Mouse (Mus musculus) gastrocnemius, postnatal 36 days (tissue): ENCODE measurements around the gene Ccdc106. TPM values are rescaled to one million over a fixed set of nuclear protein-coding genes. Genes with fewer than 3 reads are reported as not detected.
A peak's percentile ranks its signal among the peaks of the same experiment; 100 is the strongest.

Experiments used
- DNase-seq, 2 experiments: peaks; one replicate each; pipeline ENCODE4 v3.0.0; 2022
- intact Hi-C: fragments of 180-260 bp; cut with DNase I; formaldehyde crosslinking; loops from one replicate; pipeline ENCODE4 v1.15.1; 2025
- total RNA-seq, 2 experiments: library from RNA; stranded (reverse); gene quantifications; 2 replicates each; pipeline ENCODE4 v1.2.3; 2021

The Ccdc106 gene
- total RNA-seq, 2 experiments from 2014 or later: 0.20 TPM; not detected in 1

DNA sequence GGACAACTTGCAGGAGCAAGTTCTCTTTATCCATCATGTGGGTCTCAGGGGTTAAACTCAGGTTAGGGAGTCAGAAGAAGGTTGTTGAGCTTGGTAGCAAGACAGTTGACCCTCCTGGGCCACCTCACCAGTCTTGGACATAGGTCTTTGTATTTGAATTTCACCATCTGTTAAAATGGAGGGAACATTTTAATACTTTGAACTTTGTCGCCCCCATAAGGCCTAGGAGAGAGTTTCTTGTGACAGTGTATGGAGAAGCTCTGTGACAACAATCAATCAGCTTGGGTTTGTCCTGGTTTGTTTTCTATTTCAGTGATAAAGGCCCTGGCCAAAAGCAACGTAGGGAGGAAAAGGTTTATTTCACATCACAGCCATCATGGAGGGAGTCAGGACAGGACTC is 27.0 kb downstream of the Ccdc106 start:
- intact Hi-C loops: loop anchor here (2.0 kb wide), 1 partner anchor 105 kb away; no protein-coding TSS in a partner anchor
- DNase-seq: no peak

DNA sequence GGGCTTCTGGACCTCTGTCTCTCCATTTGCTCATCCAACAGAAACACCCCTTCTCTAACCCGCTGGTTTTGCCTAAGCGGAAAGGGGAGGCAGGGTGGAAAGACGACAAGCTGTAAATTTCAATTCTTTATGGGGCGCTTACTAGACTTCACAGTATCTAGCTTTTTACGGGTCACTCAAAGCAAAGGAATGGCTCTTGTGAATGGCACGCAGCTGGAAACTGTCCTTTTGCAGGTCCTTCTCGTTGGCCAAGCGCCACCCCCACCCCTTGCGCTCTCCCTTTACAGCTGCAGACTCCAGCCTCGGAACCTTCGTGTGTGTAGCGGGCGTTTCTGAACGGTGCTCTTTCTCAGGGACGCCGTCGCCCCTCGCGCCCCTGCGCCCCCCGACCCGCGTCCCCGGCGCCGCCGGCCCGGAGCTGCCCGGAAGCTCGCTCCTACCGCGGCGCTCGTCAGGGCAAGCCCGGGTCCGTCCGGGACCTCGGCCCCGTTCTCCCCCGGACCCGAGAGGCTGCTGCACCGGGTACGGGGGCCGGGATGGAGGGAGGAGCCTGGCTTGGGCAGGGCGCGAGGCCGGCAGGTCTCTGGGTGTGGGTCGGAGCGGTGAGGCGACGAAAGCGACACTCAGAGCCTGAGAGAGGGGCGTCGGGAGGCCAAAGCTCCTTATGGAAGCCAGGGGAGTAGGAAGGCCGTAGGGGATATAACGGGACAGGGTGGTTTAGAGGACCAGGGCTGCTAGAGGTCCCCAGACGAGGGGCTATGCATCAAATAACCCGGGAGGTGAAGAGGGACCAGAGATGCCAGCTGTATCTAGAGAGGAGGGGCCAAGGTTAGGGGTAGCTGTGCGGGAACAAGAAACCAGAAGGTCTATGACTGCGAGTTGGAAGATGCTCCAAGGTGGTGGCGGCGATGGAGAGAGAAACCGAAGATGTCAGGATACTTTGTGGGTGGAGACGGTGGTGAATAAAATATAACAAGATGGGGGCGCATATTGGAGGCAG is 31.1 kb downstream of the Ccdc106 start, which contains the start of gene Zfp580:
Zfp580 (plus strand) TSS at position 346 of the 1,000 bp plus-strand sequence.
- intact Hi-C loops: loop anchor here (5.0 kb wide), 1 partner anchor 44 kb away; no protein-coding TSS in a partner anchor
- peak; percentile 66 to 79 for DNase-seq

DNA sequence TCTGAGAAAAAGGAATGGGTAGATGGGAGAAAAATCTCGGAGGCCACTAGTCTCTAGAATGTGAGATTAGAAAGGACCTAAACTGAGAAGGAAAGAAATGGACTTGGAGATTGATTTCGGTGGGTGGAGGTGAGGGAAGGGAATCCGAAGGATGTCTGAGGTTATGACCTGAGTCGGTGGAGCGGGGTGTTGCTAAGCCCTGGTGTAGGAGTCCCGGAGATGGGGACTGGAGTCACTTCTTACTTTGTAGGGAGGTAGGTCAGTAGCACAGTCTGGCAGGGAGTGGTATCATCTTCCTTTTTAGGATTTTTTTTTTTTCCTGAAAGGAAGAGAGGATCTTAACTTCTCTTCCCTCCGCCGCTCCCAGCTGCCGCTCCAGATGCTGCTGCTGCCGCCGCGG is 32.1 kb downstream of the Ccdc106 start:
- no peak for DNase-seq
- intact Hi-C loops: loop anchor here (5.0 kb wide), 1 partner anchor 45 kb away; no protein-coding TSS in a partner anchor

DNA sequence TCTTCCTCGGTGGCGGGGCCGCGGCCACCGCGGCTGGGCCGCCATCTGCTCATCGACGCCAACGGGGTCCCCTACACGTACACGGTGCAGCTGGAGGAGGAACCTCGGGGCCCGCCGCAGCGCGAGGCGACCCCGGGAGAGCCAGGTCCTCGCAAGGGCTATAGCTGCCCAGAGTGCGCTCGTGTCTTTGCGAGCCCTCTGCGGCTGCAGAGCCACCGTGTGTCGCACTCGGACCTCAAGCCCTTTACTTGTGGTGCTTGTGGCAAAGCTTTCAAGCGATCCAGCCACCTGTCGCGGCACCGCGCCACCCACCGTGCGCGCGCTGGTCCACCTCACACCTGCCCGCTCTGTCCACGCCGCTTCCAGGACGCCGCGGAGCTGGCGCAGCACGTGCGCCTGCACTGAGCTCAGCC is 32.6 kb downstream of the Ccdc106 start:
- intact Hi-C loops: loop anchor here (5.0 kb wide), 1 partner anchor 46 kb away; no protein-coding TSS in a partner anchor
- no peak for DNase-seq

DNA sequence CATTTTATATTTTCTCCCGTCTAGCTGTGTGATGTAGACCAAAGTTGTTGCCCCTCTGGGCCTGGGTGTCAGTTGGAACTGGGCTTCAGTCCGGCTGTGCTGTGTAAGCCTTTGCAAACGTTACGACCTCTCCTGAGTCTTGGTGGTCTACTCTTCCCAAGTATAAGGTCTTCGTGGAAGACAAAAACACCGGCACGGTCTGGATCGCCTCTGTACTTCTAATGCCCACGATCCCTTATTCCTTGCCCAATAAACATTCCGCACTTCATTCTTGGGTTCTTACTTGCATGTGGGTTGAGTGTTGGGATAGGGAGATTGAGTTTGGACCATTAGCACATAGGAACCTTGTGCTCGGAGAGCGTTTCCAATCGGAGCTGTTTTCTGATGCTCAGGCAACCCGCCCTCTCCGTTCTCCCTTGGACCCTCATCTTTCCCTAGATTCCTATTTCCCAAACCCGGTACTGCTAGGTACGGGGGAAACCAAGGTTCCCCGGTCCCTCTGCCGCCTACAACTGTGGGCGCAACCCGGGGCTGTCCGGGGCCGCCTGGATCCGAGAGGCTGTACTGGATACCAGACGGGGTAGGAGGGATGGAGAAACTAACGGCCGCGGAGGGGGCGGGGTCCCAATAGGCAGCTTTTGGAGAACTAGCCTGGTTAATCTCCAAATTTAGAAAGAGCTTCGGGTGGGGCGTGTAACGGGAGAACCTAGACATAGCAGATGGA is 33.3 kb downstream of the Ccdc106 start:
- intact Hi-C loops: loop anchor here (5.0 kb wide), 1 partner anchor 46 kb away; no protein-coding TSS in a partner anchor
- no peak for DNase-seq

DNA sequence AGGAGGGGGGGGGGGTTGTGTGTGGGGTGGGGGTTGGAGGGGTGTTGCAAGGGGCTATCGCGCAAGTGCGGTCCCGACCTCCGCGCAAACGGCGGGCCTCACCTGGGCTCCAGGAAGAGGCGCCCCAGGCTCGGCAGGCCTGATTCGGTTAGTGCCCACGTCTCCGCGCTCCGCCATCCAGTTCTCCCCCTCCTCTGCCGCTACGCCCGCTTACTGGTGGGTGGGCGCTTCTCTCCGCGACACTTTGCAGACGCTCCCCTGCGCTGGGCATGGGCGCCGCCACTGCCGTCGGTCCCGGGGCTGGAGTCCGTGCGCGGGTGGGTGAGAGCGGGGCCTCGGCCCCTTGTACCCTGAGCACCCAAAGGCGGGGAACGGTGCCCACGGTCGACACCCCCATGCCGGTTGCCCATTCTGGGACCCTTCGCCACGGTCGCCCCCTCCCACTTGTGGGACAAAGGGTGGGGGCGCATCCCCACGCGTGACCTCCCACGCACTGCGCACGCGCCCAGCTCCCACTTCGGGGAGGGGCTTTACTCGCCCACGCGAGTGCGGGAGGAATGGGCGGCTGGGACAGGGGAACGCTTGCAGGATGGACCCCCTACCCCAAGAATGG is 36.4 kb downstream of the Ccdc106 start:
- DNase-seq: no peak
- intact Hi-C loops: no loop called here

DNA sequence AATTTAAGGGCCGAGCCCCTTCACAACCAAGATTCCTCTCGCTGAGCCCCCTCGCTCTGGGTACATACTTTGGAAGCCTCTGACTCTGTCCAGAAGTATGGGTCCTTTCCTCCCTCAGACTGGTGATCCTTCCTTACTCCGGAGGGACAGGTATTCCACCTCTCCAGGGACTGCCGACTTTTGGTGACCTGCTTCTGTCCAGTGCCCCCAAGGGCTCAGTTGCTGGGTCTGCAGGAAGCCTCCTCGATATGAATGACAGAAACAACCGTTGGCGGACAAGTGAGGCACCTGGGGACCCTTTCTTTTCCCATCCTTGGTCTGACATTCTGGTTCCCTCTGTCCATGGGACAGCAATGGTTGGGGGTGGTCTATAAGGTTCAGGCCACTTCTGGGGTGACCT is 37.0 kb downstream of the Ccdc106 start:
- DNase-seq: no peak
- intact Hi-C loops: no loop called here

DNA sequence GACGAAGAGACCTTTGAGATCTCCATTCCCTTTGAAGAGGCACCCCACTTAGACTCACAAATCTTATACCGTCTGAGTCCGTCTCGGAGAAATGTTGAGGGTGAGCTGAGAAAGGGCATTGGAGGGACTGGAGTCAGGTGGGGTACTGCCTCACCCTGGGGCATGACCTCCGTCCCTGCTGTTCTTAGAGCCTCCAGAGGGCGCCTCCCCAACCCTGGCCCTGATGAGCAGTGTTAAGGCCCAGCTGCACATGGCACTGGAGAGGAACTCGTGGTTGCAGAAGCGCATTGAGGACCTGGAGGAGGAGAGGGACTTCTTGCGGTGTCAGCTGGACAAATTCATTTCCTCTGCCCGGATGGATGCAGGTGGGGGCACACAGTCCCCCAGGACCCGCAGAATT is 37.5 kb downstream of the Ccdc106 start:
- intact Hi-C loops: loop anchor here (2.0 kb wide), 1 partner anchor 19 kb away; the partner anchor contains the start of gene Zfp784

DNA sequence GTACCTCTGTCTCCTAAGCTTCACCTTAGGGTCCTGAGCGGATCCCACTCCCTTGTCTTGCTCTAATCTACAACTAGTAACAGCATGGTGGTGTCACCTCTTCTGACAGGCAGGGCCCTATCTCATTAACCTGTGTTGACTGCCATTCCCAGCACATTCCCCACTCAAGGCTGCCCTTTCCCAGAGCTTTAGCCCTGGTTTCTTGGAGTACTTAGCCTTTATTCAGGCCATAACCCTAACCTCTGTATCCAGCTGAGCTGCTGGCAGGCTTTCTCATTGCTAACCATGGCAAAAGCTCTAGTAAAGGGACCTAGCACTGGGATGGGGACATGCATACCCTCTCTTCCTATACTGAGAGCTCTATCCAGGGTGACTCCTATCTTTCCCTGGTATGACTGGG is 38.3 kb downstream of the Ccdc106 start:
- no peak for DNase-seq
- intact Hi-C loops: loop anchor here (2.0 kb wide), 1 partner anchor 20 kb away; the partner anchor contains the start of gene Zfp784

More for the DNA sequence above, 37.5 kb downstream of the Ccdc106 start:
- no peak for DNase-seq

DNA sequence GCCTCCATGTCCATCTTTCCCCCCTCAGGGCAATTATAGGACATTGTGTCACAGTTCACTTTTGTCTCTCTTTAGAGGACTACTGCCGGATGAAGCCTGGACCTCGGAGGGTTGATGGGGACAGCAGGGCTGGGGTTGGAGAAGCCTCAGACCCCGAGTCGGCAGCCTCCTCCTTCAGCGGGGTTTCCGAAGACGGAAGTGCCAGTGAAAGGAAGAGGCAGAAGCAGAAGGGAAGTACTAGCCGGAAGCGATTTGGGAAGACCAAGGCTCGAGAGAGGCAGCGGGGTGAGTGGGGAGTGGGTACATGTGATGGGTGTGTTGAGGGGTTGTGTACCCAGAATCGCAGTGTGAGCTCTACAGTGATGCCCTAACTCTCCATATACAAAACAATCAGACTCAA is 39.1 kb downstream of the Ccdc106 start:
- intact Hi-C loops: loop anchor here (2.0 kb wide), 1 partner anchor 21 kb away; the partner anchor contains the start of gene Zfp784
- DNase-seq: no peak

DNA sequence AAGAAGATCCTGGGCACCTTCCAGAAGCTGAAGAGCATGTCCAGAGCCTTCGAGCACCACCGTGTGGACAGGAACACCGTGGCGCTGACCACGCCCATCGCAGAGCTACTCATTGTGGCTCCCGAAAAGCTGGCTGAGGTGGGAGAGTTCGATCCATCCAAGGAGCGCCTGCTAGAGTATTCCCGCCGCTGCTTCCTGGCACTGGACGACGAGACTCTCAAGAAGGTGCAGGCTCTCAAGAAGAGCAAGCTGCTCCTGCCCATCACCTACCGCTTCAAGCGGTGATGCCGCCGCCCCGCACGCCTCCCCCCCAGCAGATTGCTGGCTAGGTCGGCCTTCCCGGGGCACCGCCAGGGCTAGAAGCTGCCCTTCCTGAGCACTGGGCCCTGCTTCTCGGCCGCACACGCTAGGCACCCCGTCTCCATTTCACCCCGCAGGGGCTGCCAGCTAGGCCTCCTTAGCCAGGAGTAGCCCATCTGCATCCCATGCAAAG is 39.9 kb downstream of the Ccdc106 start:
- intact Hi-C loops: no loop called here
- DNase-seq: peak; percentile 57 to 73

DNA sequence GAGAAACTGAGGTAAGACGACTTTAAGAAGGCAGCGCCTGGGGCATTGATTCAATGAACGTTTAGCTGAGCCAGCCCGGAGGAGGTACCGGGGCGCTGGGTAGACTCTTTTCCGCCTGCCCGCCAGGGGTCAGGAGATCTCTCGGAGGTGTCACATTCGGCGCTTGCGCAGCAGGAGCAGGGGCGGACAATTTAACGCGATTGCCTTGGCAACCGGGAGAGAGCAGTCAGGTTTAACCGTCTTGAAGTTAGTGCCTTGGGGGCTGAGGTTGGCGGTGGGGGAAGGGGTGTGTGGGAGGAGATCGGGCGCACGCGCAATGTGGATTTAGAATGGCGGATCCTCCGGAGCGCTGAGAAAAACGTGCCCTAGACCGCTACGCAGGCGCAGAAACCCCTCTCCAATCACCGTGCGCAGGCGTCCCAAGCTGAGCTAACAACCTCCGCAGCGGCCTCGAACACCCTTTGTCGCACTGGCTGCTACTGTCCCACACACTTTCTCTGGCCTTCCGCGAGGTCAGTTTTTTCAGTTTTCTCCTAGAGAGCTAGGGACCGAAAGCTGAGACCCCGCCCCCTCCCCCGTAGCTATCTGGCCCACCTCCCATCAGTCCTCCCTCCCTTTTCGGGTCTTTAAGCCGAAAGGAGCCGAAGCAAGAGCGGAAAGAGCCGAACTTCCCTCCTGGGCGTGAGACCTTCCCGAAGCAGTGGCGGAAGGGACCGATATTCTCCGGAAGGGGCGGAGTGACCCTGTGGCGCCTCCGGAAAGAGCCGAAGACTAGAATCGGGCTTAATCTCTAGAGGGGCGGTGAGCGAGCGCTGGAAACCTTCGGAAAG is 40.8 kb downstream of the Ccdc106 start:
- intact Hi-C loops: no loop called here
- DNase-seq: peak; percentile 96 to 98

DNA sequence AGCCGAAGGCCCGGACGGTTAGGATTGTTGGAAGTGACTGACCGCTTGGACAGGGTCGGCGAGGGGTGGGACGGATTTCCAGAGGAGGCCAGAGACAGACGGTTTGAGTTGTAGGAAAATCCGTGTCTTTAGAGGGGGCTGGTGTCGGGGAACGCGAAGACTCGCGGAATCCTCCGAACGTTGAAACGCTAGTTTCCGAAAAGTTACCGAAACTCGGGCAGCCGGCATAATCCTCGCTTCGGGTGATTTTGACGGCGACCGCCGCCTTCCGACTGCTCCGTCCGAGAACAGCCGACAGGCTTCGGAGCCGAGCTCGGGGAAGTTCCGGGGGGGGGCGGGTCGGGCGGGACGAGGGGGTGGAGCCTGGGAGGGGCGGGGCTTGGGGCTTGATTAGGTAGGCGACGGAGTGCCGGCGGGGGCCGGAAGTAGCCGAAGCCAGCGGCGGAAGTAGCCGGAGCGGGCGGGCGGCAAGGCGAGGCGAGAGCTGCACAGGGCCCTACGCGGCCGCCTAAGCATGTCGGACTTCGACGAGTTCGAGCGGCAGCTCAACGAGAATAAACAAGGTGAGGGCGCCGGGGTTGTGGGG is 41.5 kb downstream of the Ccdc106 start, which contains the start of gene U2af2:
U2af2 (plus strand) TSS at position 370 of the 586 bp plus-strand sequence.
- intact Hi-C loops: no loop called here
- peak; percentile 91 for DNase-seq

DNA sequence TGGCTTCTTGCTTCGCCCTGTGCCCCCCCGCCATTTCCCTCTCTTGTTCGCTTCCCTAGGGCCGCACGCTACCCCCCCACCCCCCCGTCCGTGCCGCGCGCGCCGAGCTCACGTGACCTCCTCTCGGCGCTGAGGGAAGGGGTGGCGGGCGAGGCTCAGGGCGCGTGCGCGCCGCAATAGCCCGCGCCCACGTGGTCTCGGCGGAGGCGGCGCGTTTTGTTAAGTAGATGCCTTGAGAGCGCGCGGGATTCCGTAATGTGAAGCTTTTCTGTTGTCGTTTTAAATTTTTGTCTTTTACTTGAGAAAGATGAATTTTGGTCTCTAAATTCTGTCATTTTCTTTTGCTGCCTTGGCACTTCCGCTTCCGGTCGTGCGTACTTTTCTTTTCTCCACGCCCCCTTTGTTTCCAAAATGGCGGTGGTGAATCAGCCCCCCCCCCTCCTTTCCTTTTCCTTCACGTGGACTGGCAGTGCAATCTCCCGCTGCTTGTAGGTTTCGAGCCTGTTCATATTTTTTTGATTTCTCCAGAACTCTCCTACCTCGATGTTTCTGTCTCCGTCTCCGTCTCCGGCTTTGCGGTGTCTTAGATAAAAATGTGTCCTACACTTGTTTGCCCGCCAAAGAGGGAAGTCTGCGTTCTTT is 42.1 kb downstream of the Ccdc106 start:
- DNase-seq: peak in 1 of 2 experiments; percentile 52
- intact Hi-C loops: no loop called here

DNA sequence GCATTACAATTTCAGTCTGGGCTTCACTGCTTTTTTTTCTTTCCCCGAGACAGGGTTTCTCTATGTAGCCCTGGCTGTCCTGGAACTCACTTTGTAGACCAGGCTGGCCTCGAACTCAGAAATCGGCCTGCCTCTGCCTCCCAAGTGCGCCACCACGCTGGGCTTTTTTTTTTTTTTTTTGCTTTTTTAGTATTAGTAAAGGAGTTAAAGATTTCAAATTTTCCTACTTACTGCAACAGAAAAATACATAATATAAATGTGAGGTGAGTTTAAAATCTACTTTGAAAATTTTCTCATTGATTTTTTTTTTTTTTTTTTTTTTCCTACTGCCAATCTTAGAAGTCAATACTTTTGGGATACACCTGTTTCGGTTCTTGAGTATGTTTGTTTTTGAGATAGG is 44.5 kb downstream of the Ccdc106 start:
- DNase-seq: no peak
- intact Hi-C loops: no loop called here

DNA sequence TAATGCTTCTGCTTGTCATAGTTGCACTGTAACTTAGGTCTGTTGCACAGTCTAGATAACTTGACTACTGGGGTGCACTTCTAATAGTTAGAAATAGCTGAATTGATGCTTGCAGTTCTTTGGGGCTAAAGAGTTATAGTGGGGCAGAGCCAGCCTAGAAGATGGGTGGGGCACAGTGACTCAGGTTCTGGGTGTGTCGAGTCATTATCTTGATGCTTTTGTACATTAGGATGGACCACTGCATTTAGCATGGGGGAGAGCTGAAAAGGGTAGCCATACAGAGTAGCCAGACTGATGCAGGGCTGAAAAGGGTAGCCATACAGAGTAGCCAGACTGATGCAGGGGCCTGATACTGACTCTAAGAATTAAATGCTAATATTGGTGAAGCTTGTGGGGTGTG is 53.2 kb downstream of the Ccdc106 start:
- intact Hi-C loops: no loop called here
- no peak for DNase-seq

DNA sequence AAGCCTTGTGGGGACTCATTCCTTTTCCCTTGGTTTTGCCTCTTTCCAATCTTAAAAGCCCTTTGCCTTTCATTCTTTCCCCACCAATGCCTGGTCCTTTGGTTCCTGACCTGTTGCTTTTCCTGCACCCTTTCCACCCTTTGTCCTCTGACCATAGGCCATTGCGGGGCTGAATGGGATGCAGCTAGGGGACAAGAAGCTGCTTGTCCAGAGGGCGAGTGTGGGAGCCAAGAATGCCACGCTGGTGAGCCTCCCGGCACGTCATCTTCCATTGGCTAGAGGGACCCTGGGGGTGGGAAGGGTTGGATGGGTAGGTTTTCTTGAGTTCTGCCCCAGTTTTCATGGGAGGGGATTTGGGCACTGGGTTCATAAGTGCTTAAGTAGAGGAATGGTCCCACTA is 54.6 kb downstream of the Ccdc106 start:
- no peak for DNase-seq
- intact Hi-C loops: no loop called here

DNA sequence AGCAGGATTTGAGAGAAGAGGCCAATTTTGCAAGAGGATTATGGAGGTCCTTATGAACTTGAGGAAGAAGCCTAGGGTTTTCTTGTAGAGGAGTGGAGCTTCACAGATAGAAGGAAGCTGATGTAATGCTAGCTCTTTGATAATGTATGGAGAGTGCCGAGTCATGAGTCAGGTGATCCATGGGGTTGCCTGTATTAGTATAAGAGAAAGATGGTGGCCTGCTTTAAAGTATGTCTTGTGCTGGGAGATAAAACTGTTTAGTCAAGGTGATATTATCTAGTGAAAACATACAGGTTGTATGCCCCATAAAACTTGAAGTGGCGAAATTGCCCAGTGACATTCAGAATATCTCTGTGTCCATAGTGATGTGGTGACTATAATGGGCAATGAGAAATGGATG is 56.6 kb downstream of the Ccdc106 start:
- intact Hi-C loops: no loop called here
- no peak for DNase-seq
